Mouse (Mus musculus) spleen, adult 12 weeks (tissue): ENCODE results near the gene Pigo.
A peak's percentile ranks its signal among the peaks of the same experiment; 100 is the strongest.

ENCODE experiments used
- DNase-seq: peaks from one replicate; pipeline ENCODE4 v3.0.0; 2022; ENCODE audit warnings: low spot score

Gene Pigo

GRCm38 (mm10) chr4:43025084-43025960 lies at the start of gene Pigo:
Pigo (minus strand) TSS chr4:43025819.
- peak; percentile 88 for DNase-seq

GRCm38 (mm10) chr4:43074923-43075322 lies 49.3 kb upstream of the Pigo start:
- DNase-seq, result no peak

- no peak for DNase-seq
Measured at GRCm38 (mm10) chr4:43065471-43065870, 39.9 kb upstream of the Pigo start.

GRCm38 (mm10) chr4:43060286-43060685 lies 34.7 kb upstream of the Pigo start:
- DNase-seq, result no peak

GRCm38 (mm10) chr4:43059697-43060096 lies 34.1 kb upstream of the Pigo start:
- no peak for DNase-seq

- DNase-seq, result peak; percentile 54
Measured at GRCm38 (mm10) chr4:43058753-43059654, 33.4 kb upstream of the Pigo start, which contains the start of gene Unc13b. Unc13b (plus strand) TSS chr4:43058953.

- DNase-seq, result no peak
Measured at GRCm38 (mm10) chr4:43058392-43058752, 32.8 kb upstream of the Pigo start.

- no peak for DNase-seq
Measured at GRCm38 (mm10) chr4:43057654-43058053, 32.0 kb upstream of the Pigo start.

GRCm38 (mm10) chr4:43052627-43053026 lies 27.0 kb upstream of the Pigo start:
- DNase-seq, result no peak

GRCm38 (mm10) chr4:43047231-43047630 lies 21.6 kb upstream of the Pigo start:
- no peak for DNase-seq

- DNase-seq, result no peak
Measured at GRCm38 (mm10) chr4:43046607-43047006, 21.0 kb upstream of the Pigo start.

- peak; percentile 81 for DNase-seq
Measured at GRCm38 (mm10) chr4:43045659-43046302, 20.2 kb upstream of the Pigo start, which contains the start of gene Fam214b. Fam214b (minus strand) TSS chr4:43046220.

- DNase-seq, result no peak
Measured at GRCm38 (mm10) chr4:43045285-43045658, 19.7 kb upstream of the Pigo start.

GRCm38 (mm10) chr4:43044673-43045072 lies 19.1 kb upstream of the Pigo start:
- DNase-seq, result no peak

- DNase-seq, result peak; percentile 56
Measured at GRCm38 (mm10) chr4:43043644-43044357, 18.2 kb upstream of the Pigo start.

GRCm38 (mm10) chr4:43040881-43041547 lies 15.4 kb upstream of the Pigo start:
- no peak for DNase-seq

GRCm38 (mm10) chr4:43040114-43040572 lies 14.5 kb upstream of the Pigo start:
- peak; percentile 89 for DNase-seq

- DNase-seq, result no peak
Measured at GRCm38 (mm10) chr4:43039609-43040008, 14.0 kb upstream of the Pigo start.

GRCm38 (mm10) chr4:43038567-43039495 lies 13.2 kb upstream of the Pigo start:
- peak; percentile 54 for DNase-seq
